8 mouse cellular contexts compared by ENCODE assay signal in genomic region chr13:98317246-98317677, GRCm38 (mm10). TPM values are rescaled to one million over a fixed set of nuclear protein-coding genes. Genes with fewer than 3 reads are reported as not detected.
A peak's percentile ranks its signal among the peaks of the same experiment; 100 is the strongest.
DNase-seq lines count a peak whose midpoint lies in the region; ATAC-seq and TF ChIP-seq lines count a peak whose summit lies in the region.

No protein-coding gene starts in this region.

- peak; percentile 11 for DNase-seq in adrenal gland, postnatal 10 days
- no peak for DNase-seq in adrenal gland, postnatal 25 days
- no peak for DNase-seq in neural tube, embryonic 11.5 days (ENCODE audit: low spot score)
- DNase-seq in neural tube, embryonic 10.5 days (ENCODE audit: extremely low spot score, low spot score), result no peak
- DNase-seq in retina, embryonic 14.5 days (ENCODE audit: low spot score), result no peak
- DNase-seq in adrenal gland, adult 18-20 months (ENCODE audit: low spot score in 2 of 2), result no peak

- peak overlapping the region; percentile 98 for H3K9ac ChIP-seq in neural tube, embryonic 11.5 days (ENCODE audit: low read length)
- peak overlapping the region; percentile 99 for H3K9ac ChIP-seq in limb, embryonic 12.5 days (replicated peaks)

- TF ChIP-seq POLR2A in olfactory bulb, adult 2 months (IDR thresholded peaks at IDR 0.05; ENCODE audit: insufficient read depth, low read depth, low read length), result no peak

- no peak for ATAC-seq in neural tube, embryonic 11.5 days (ENCODE audit: insufficient read depth, low FRiP score, low TSS enrichment)
- ATAC-seq in limb, embryonic 12.5 days (ENCODE audit: insufficient number of reproducible peaks, insufficient read depth, low FRiP score, low TSS enrichment, low read depth), result no peak

- no peak for TF ChIP-seq CTCF in olfactory bulb, adult 2 months (IDR thresholded peaks at IDR 0.05; ENCODE audit: insufficient read depth, low read depth, low read length)

- WGBS in neural tube, embryonic 11.5 days, result 3% methylated on average over 16 of the region's 16 CpGs
- WGBS in limb, embryonic 12.5 days, result 2% methylated on average over 16 of the region's 16 CpGs
- under 1% methylated on average over 16 of the region's 16 CpGs for WGBS in olfactory bulb, adult 2 months

- H3K4me1 ChIP-seq in neural tube, embryonic 11.5 days (ENCODE audit: control insufficient read depth, insufficient read depth, low read length), result peaks cover 4% of the 10 kb centered on the region; the same call in 1 of the 2 replicates
- peaks cover 14% of the 10 kb centered on the region for H3K4me1 ChIP-seq in limb, embryonic 12.5 days (replicated peaks)
- no peaks in the 10 kb centered on the region for H3K4me1 ChIP-seq in olfactory bulb, adult 2 months (ENCODE audit: control insufficient read depth, insufficient read depth, low read length)

- H3K27ac ChIP-seq in neural tube, embryonic 11.5 days (ENCODE audit: low read depth, low read length), result peak overlapping the region; percentile 84
- H3K27ac ChIP-seq in limb, embryonic 12.5 days, result peak overlapping the region; percentile 96
- H3K27ac ChIP-seq in olfactory bulb, adult 2 months (ENCODE audit: insufficient read depth, low read depth, low read length), result peak overlapping the region; percentile 69

- H3K4me3 ChIP-seq in neural tube, embryonic 11.5 days (ENCODE audit: low read depth, low read length), result peak overlapping the region; percentile 100
- peak overlapping the region; percentile 100 for H3K4me3 ChIP-seq in limb, embryonic 12.5 days (replicated peaks)
- peak overlapping the region; percentile 100 for H3K4me3 ChIP-seq in olfactory bulb, adult 2 months (ENCODE audit: insufficient read depth, low read depth, low read length)

- no peaks in the 10 kb centered on the region for H3K9me3 ChIP-seq in neural tube, embryonic 11.5 days (ENCODE audit: control insufficient read depth, low read length)
- H3K9me3 ChIP-seq in limb, embryonic 12.5 days, result no peaks in the 10 kb centered on the region

- peak overlapping the region; percentile 54 for H3K4me2 ChIP-seq in neural tube, embryonic 11.5 days (ENCODE audit: low read depth)
- H3K4me2 ChIP-seq in limb, embryonic 12.5 days, result peak overlapping the region; percentile 76

- peaks cover 1% of the 10 kb centered on the region; the same call in 1 of the 2 replicates for H3K36me3 ChIP-seq in neural tube, embryonic 11.5 days (ENCODE audit: control insufficient read depth, insufficient read depth, low read length)
- peaks cover 25% of the 10 kb centered on the region for H3K36me3 ChIP-seq in limb, embryonic 12.5 days

- H3K27me3 ChIP-seq in neural tube, embryonic 11.5 days (ENCODE audit: control insufficient read depth, insufficient read depth, low read length), result no peaks in the 10 kb centered on the region
- H3K27me3 ChIP-seq in limb, embryonic 12.5 days, result no peaks in the 10 kb centered on the region

RNA-seq across cellular contexts. Expression of gene Btf3, which starts 0.5 kb away (rescaled TPM):
- total RNA-seq in adrenal gland, postnatal 10 days (2021), result 100 to 1,000 TPM; 361 to 381 TPM
- total RNA-seq in adrenal gland, postnatal 25 days (2021), result 357 and 391 TPM in 2 replicates
- polyA plus RNA-seq in neural tube, embryonic 11.5 days (2014; fragmentation: Nextera tagmentation; extraction: Ambion mirVana), result 738 and 767 TPM in 2 replicates
- 760 and 773 TPM in 2 replicates for polyA plus RNA-seq in limb, embryonic 12.5 days (2016; fragmentation: Nextera tagmentation; extraction: Ambion mirVana)
- polyA plus RNA-seq in olfactory bulb, adult 2 months (2012; ENCODE audit: insufficient read depth, insufficient read length, low replicate concordance, missing spikeins), result 487 TPM in 1 of 2 replicates, not detected in the other
- total RNA-seq in adrenal gland, adult 18-20 months (2021), result 100 to 1,000 TPM; 298 to 383 TPM

RNA-seq across cellular contexts. Expression of gene Foxd1, which starts 36.8 kb away (rescaled TPM):
- 1 to 10 TPM in 1 of 2 experiments, under 1 TPM in 1; 0.72 to 1.1 TPM for total RNA-seq in adrenal gland, postnatal 10 days (2021)
- 0.30 and 0.48 TPM in 2 replicates for total RNA-seq in adrenal gland, postnatal 25 days (2021)
- polyA plus RNA-seq in neural tube, embryonic 11.5 days (2014; fragmentation: Nextera tagmentation; extraction: Ambion mirVana), result 5.5 and 7.2 TPM in 2 replicates
- 0.17 and 0.25 TPM in 2 replicates for polyA plus RNA-seq in limb, embryonic 12.5 days (2016; fragmentation: Nextera tagmentation; extraction: Ambion mirVana)
- polyA plus RNA-seq in olfactory bulb, adult 2 months (2012; ENCODE audit: insufficient read depth, insufficient read length, low replicate concordance, missing spikeins), result not detected in 2 replicates
- under 1 TPM; 0.50 to 0.54 TPM for total RNA-seq in adrenal gland, adult 18-20 months (2021)

RNA-seq across cellular contexts. Expression of gene Gm21976, which starts 37.6 kb away (rescaled TPM):
- total RNA-seq in adrenal gland, postnatal 10 days (2021), result not detected
- total RNA-seq in adrenal gland, postnatal 25 days (2021), result not detected in 2 replicates
- not detected in 2 replicates for polyA plus RNA-seq in neural tube, embryonic 11.5 days (2014; fragmentation: Nextera tagmentation; extraction: Ambion mirVana)
- not detected in 2 replicates for polyA plus RNA-seq in limb, embryonic 12.5 days (2016; fragmentation: Nextera tagmentation; extraction: Ambion mirVana)
- not detected in 2 replicates for polyA plus RNA-seq in olfactory bulb, adult 2 months (2012; ENCODE audit: insufficient read depth, insufficient read length, low replicate concordance, missing spikeins)
- total RNA-seq in adrenal gland, adult 18-20 months (2021), result not detected

RNA-seq across cellular contexts. Expression of gene Ankra2, which starts 54.4 kb away (rescaled TPM):
- total RNA-seq in adrenal gland, postnatal 10 days (2021), result 10 to 100 TPM; 22.7 to 26.9 TPM
- 22.9 and 29.1 TPM in 2 replicates for total RNA-seq in adrenal gland, postnatal 25 days (2021)
- polyA plus RNA-seq in neural tube, embryonic 11.5 days (2014; fragmentation: Nextera tagmentation; extraction: Ambion mirVana), result 35.7 and 36.5 TPM in 2 replicates
- 15.3 and 19.1 TPM in 2 replicates for polyA plus RNA-seq in limb, embryonic 12.5 days (2016; fragmentation: Nextera tagmentation; extraction: Ambion mirVana)
- polyA plus RNA-seq in olfactory bulb, adult 2 months (2012; ENCODE audit: insufficient read depth, insufficient read length, low replicate concordance, missing spikeins), result not detected in 2 replicates
- total RNA-seq in adrenal gland, adult 18-20 months (2021), result 10 to 100 TPM; 15.4 to 22.9 TPM

RNA-seq across cellular contexts. Expression of gene Utp15, which starts 54.4 kb away (rescaled TPM):
- 10 to 100 TPM; 16.4 TPM for total RNA-seq in adrenal gland, postnatal 10 days (2021)
- total RNA-seq in adrenal gland, postnatal 25 days (2021), result 15.1 and 19.1 TPM in 2 replicates
- polyA plus RNA-seq in neural tube, embryonic 11.5 days (2014; fragmentation: Nextera tagmentation; extraction: Ambion mirVana), result 43.3 and 44.0 TPM in 2 replicates
- 41.2 and 42.0 TPM in 2 replicates for polyA plus RNA-seq in limb, embryonic 12.5 days (2016; fragmentation: Nextera tagmentation; extraction: Ambion mirVana)
- not detected in 2 replicates for polyA plus RNA-seq in olfactory bulb, adult 2 months (2012; ENCODE audit: insufficient read depth, insufficient read length, low replicate concordance, missing spikeins)
- total RNA-seq in adrenal gland, adult 18-20 months (2021), result 10 to 100 TPM; 16.4 to 20.1 TPM
